Mouse (Mus musculus): ENCODE results near the gene Gm813. TPM values are rescaled to one million over a fixed set of nuclear protein-coding genes. Genes with fewer than 3 reads are reported as not detected.
"Not testable (repeated sequence)": the region's sequence is repeated elsewhere in the genome, so short reads cannot be mapped to it uniquely, and the experiment has no call there.

Gene Gm813
- not detected in 2 replicates for polyA plus RNA-seq (2012; rRNA removed)

GRCm38 (mm10) chr16:58616878-58617277 is at the start of gene Gm813:
TSS of gene Gm813 (minus strand) at chr16:58616978.
- H3K4me1 ChIP-seq (ENCODE audit: control insufficient read depth, insufficient read depth, low read length): no peaks in the 10 kb centered on the region
- no peak for TF ChIP-seq POLR2A (IDR thresholded peaks at IDR 0.05; ENCODE audit: borderline replicate concordance, insufficient read depth, low read length)
- TF ChIP-seq CTCF (IDR thresholded peaks at IDR 0.05; ENCODE audit: borderline replicate concordance, insufficient read depth, low read depth, low read length): no peak
- no peak within 1 kb of the TSS for H3K4me3 ChIP-seq (replicated peaks; ENCODE audit: insufficient read depth, low read depth, low read length)

GRCm38 (mm10) chr16:58665137-58665536 is 48.4 kb upstream of the Gm813 start:
- H3K27ac ChIP-seq (ENCODE audit: insufficient read depth, low read length); H3K27me3 ChIP-seq (ENCODE audit: control insufficient read depth, insufficient read depth, low read length); DNase-seq; H3K4me3 ChIP-seq (replicated peaks; ENCODE audit: insufficient read depth, low read depth, low read length); H3K4me1 ChIP-seq (ENCODE audit: control insufficient read depth, insufficient read depth, low read length): not testable (repeated sequence)

More at GRCm38 (mm10) chr16:58616878-58617277, at the start of gene Gm813:
- 91% methylated on average over 6 of the region's 6 CpGs for WGBS
- DNase-seq: no peak
- no peak within 1 kb of the TSS for H3K27ac ChIP-seq (ENCODE audit: insufficient read depth, low read length)
- H3K27me3 ChIP-seq (ENCODE audit: control insufficient read depth, insufficient read depth, low read length): no peaks in the 10 kb centered on the region

- WGBS: 78% methylated on average over 2 of the region's 2 CpGs
- TF ChIP-seq POLR2A (IDR thresholded peaks at IDR 0.05; ENCODE audit: borderline replicate concordance, insufficient read depth, low read length) (no peak), CTCF (IDR thresholded peaks at IDR 0.05; ENCODE audit: borderline replicate concordance, insufficient read depth, low read depth, low read length) (no peak)
- H3K27me3 ChIP-seq (ENCODE audit: control insufficient read depth, insufficient read depth, low read length): no peaks in the 10 kb centered on the region
- no peaks in the 10 kb centered on the region for H3K4me1 ChIP-seq (ENCODE audit: control insufficient read depth, insufficient read depth, low read length)
- H3K27ac ChIP-seq (ENCODE audit: insufficient read depth, low read length): no peak overlapping the region
- H3K4me3 ChIP-seq (replicated peaks; ENCODE audit: insufficient read depth, low read depth, low read length): no peak overlapping the region
- no peak for DNase-seq
Observed at GRCm38 (mm10) chr16:58663816-58664215, 47.0 kb upstream of the Gm813 start.

- H3K27me3 ChIP-seq (ENCODE audit: control insufficient read depth, insufficient read depth, low read length): no peaks in the 10 kb centered on the region
- no peak overlapping the region for H3K4me3 ChIP-seq (replicated peaks; ENCODE audit: insufficient read depth, low read depth, low read length)
- no peak for DNase-seq
- H3K4me1 ChIP-seq (ENCODE audit: control insufficient read depth, insufficient read depth, low read length): no peaks in the 10 kb centered on the region
- H3K27ac ChIP-seq (ENCODE audit: insufficient read depth, low read length): no peak overlapping the region
- 58% methylated on average over 5 of the region's 5 CpGs for WGBS
- TF ChIP-seq POLR2A (IDR thresholded peaks at IDR 0.05; ENCODE audit: borderline replicate concordance, insufficient read depth, low read length): no peak
- no peak for TF ChIP-seq CTCF (IDR thresholded peaks at IDR 0.05; ENCODE audit: borderline replicate concordance, insufficient read depth, low read depth, low read length)
Observed at GRCm38 (mm10) chr16:58663021-58663420, 46.2 kb upstream of the Gm813 start.

GRCm38 (mm10) chr16:58662287-58662791 is 45.6 kb upstream of the Gm813 start:
- Histone ChIP-seq H3K4me1 (ENCODE audit: control insufficient read depth, insufficient read depth, low read length) (no peaks in the 10 kb centered on the region), H3K4me3 (replicated peaks; ENCODE audit: insufficient read depth, low read depth, low read length) (no peak overlapping the region), H3K27me3 (ENCODE audit: control insufficient read depth, insufficient read depth, low read length) (no peaks in the 10 kb centered on the region), H3K27ac (ENCODE audit: insufficient read depth, low read length) (no peak overlapping the region)
- TF ChIP-seq POLR2A (IDR thresholded peaks at IDR 0.05; ENCODE audit: borderline replicate concordance, insufficient read depth, low read length) (no peak), CTCF (IDR thresholded peaks at IDR 0.05; ENCODE audit: borderline replicate concordance, insufficient read depth, low read depth, low read length) (no peak)
- no peak for DNase-seq

- Histone ChIP-seq H3K4me1 (ENCODE audit: control insufficient read depth, insufficient read depth, low read length) (no peaks in the 10 kb centered on the region), H3K4me3 (replicated peaks; ENCODE audit: insufficient read depth, low read depth, low read length) (no peak overlapping the region), H3K27ac (ENCODE audit: insufficient read depth, low read length) (no peak overlapping the region), H3K27me3 (ENCODE audit: control insufficient read depth, insufficient read depth, low read length) (no peaks in the 10 kb centered on the region)
- TF ChIP-seq CTCF (IDR thresholded peaks at IDR 0.05; ENCODE audit: borderline replicate concordance, insufficient read depth, low read depth, low read length) (no peak), POLR2A (IDR thresholded peaks at IDR 0.05; ENCODE audit: borderline replicate concordance, insufficient read depth, low read length) (no peak)
- DNase-seq: no peak
- WGBS: 78% methylated on average over 5 of the region's 5 CpGs
Observed at GRCm38 (mm10) chr16:58661826-58662225, 45.0 kb upstream of the Gm813 start.

- H3K4me1 ChIP-seq (ENCODE audit: control insufficient read depth, insufficient read depth, low read length): no peaks in the 10 kb centered on the region
- DNase-seq: no peak
- H3K27ac ChIP-seq (ENCODE audit: insufficient read depth, low read length): no peak overlapping the region
- WGBS: 88% methylated on average over 6 of the region's 6 CpGs
- TF ChIP-seq POLR2A (IDR thresholded peaks at IDR 0.05; ENCODE audit: borderline replicate concordance, insufficient read depth, low read length) (no peak), CTCF (IDR thresholded peaks at IDR 0.05; ENCODE audit: borderline replicate concordance, insufficient read depth, low read depth, low read length) (no peak)
- no peaks in the 10 kb centered on the region for H3K27me3 ChIP-seq (ENCODE audit: control insufficient read depth, insufficient read depth, low read length)
- H3K4me3 ChIP-seq (replicated peaks; ENCODE audit: insufficient read depth, low read depth, low read length): no peak overlapping the region
Observed at GRCm38 (mm10) chr16:58658668-58659067, 41.9 kb upstream of the Gm813 start.

- no peak overlapping the region for H3K4me3 ChIP-seq (replicated peaks; ENCODE audit: insufficient read depth, low read depth, low read length)
- no peaks in the 10 kb centered on the region for H3K4me1 ChIP-seq (ENCODE audit: control insufficient read depth, insufficient read depth, low read length)
- 68% methylated on average over 4 of the region's 4 CpGs for WGBS
- DNase-seq: no peak
- no peak overlapping the region for H3K27ac ChIP-seq (ENCODE audit: insufficient read depth, low read length)
- H3K27me3 ChIP-seq (ENCODE audit: control insufficient read depth, insufficient read depth, low read length): no peaks in the 10 kb centered on the region
- TF ChIP-seq CTCF (IDR thresholded peaks at IDR 0.05; ENCODE audit: borderline replicate concordance, insufficient read depth, low read depth, low read length) (no peak), POLR2A (IDR thresholded peaks at IDR 0.05; ENCODE audit: borderline replicate concordance, insufficient read depth, low read length) (no peak)
Observed at GRCm38 (mm10) chr16:58656526-58656925, 39.7 kb upstream of the Gm813 start.

Data from cerebellum, adult 2 months (tissue).